Mouse (Mus musculus): ENCODE results near the gene Pkn3. TPM values are rescaled to one million over a fixed set of nuclear protein-coding genes. Genes with fewer than 3 reads are reported as not detected.

Gene Pkn3
- 10 to 100 TPM in 1 of 2 experiments, 1 to 10 TPM in 1; 4.4 to 10.5 TPM for polyA plus RNA-seq (2012; fragmentation: generic; extraction: Trizol)

GRCm38 (mm10) chr2:30077502-30078348, at the start of gene Pkn3:
Pkn3 (plus strand) TSS chr2:30077684.

DNA sequence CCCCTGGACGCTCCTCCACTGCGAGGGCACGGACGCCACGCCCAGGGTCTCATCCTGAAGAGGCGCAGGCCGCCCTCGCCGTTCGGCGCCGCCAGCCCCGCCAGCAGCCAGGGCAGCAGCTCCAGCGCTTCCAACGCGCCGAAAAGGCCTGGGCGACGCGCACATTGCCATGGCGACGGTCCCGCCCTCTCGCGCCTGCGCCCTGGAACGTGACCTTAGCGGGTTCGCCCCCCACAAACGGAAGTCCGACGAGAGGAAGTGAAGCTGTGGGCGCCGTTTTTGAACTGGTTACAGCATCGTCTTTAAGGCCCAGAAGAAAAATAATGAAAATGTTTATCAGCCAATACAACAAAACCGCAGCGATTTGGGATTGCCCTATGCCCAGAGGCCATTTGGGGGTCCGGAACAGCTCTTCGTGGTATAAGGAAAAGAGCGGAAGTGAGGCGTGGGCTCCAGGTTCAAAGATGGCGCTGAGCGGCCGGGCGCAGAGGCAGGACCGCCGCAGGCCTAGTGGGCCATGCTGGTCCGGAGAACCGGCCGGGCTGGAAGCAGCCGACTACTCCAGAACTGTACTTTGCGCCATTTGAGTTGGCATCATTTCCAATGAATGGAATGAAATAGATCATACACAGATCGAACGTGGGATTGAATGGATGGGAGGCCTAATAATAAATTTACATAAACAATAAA, 28.6 kb upstream of the Pkn3 start, which contains the start of gene Wdr34:
Wdr34 (minus strand) TSS at position 183 of the 690 bp plus-strand sequence.

GRCm38 (mm10) chr2:30057223-30057904, 20.1 kb upstream of the Pkn3 start, which contains the start of gene Set:
Set (plus strand) TSS chr2:30057378.

DNA sequence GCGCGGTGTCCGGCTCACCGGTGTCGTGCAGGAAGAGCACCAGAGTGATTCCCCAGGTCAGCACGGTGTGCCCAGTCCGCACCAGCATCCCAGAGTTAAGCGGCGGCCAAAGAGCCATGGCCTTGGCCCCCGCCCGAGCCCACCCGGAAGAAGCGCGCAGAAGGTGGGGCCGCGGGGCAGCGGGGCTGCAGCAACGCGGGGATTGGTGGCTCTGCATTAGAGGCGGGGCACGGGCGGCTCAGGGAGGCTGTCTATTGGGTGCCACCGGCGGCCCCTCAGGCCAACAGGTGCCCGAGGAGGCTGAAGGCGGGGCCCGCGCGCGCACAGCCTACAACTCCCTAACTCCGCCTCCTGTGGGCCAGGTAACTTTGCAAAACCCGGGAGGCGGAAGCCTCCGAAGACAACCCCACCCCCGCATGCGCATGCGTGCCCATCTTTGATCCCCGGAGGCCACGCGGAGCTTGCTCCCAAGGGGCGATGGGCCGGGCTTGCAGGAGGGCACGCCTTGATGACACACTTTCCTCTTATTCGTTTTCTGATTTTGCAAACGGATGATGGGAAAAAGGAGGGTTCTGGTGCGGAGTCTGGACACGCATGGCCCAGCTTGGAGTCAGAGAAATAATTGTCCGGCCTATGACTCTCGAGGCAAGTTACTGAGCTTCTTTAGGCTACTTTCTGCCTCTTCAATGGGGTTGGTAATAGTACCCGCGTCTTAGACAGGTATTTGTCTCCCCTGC, 16.2 kb downstream of the Pkn3 start, which contains the start of gene Zdhhc12:
Zdhhc12 (minus strand) TSS at position 178 of the 737 bp plus-strand sequence.

GRCm38 (mm10) chr2:30124472-30125274, 47.2 kb downstream of the Pkn3 start, which contains the start of gene Zer1:
Zer1 (minus strand) TSS chr2:30124585.

GRCm38 (mm10) chr2:30133613-30134377, 56.3 kb downstream of the Pkn3 start, which contains the start of gene Tbc1d13:
Tbc1d13 (plus strand) TSS chr2:30133746.

Other genes starting within 250 kb of the Pkn3 start
- 1 to 10 TPM in 1 of 2 experiments, under 1 TPM in 1; 0.12 to 2.1 TPM for gene Cercam, start 208.5 kb upstream of the Pkn3 start, polyA plus RNA-seq (2012; fragmentation: generic; extraction: Trizol)
- 10 to 100 TPM in 1 of 2 experiments, 1 to 10 TPM in 1; 8.9 to 31.3 TPM for gene Odf2, start 188.5 kb upstream of the Pkn3 start, polyA plus RNA-seq (2012; fragmentation: generic; extraction: Trizol)
- 10 to 100 TPM; 14.2 to 23.3 TPM for gene Gle1, start 142.3 kb upstream of the Pkn3 start, polyA plus RNA-seq (2012; fragmentation: generic; extraction: Trizol)
- gene Sptan1, start 112.1 kb upstream of the Pkn3 start, polyA plus RNA-seq (2012; fragmentation: generic; extraction: Trizol) = 100 to 1,000 TPM in 1 of 2 experiments, 10 to 100 TPM in 1; 22.2 to 162 TPM
- 10 to 100 TPM; 24.5 to 44.4 TPM for gene Wdr34, start 28.8 kb upstream of the Pkn3 start, polyA plus RNA-seq (2012; fragmentation: generic; extraction: Trizol)
- 10 to 100 TPM; 40.5 to 75.5 TPM for gene Set, start 20.3 kb upstream of the Pkn3 start, polyA plus RNA-seq (2012; fragmentation: generic; extraction: Trizol)
- 10 to 100 TPM; 14.7 to 19.7 TPM for gene Zdhhc12, start 16.0 kb downstream of the Pkn3 start, polyA plus RNA-seq (2012; fragmentation: generic; extraction: Trizol)
- 10 to 100 TPM in 1 of 2 experiments, 1 to 10 TPM in 1; 4.4 to 21.5 TPM for gene Zer1, start 46.9 kb downstream of the Pkn3 start, polyA plus RNA-seq (2012; fragmentation: generic; extraction: Trizol)
- gene Tbc1d13, start 56.1 kb downstream of the Pkn3 start, polyA plus RNA-seq (2012; fragmentation: generic; extraction: Trizol) = 10 to 100 TPM; 13.9 to 25.8 TPM
- 10 to 100 TPM; 10.4 to 13.7 TPM for gene Endog, start 93.8 kb downstream of the Pkn3 start, polyA plus RNA-seq (2012; fragmentation: generic; extraction: Trizol)
- 10 to 100 TPM; 26.1 to 26.9 TPM for gene Spout1, start 100.8 kb downstream of the Pkn3 start, polyA plus RNA-seq (2012; fragmentation: generic; extraction: Trizol)
- gene Kyat1, start 128.2 kb downstream of the Pkn3 start, polyA plus RNA-seq (2012; fragmentation: generic; extraction: Trizol) = 1 to 10 TPM; 1.1 to 5.2 TPM
- 10 to 100 TPM in 1 of 2 experiments, 1 to 10 TPM in 1; 3.1 to 16.0 TPM for gene Lrrc8a, start 160.0 kb downstream of the Pkn3 start, polyA plus RNA-seq (2012; fragmentation: generic; extraction: Trizol)
- under 1 TPM in 1 of 2 experiments, not detected in 1; 0.93 TPM for gene Gm28035, start 162.9 kb downstream of the Pkn3 start, polyA plus RNA-seq (2012; fragmentation: generic; extraction: Trizol)
- gene Phyhd1, start 188.5 kb downstream of the Pkn3 start, polyA plus RNA-seq (2012; fragmentation: generic; extraction: Trizol) = 10 to 100 TPM in 1 of 2 experiments, 1 to 10 TPM in 1; 1.5 to 68.0 TPM
- under 1 TPM in 1 of 2 experiments, not detected in 1; 0.13 TPM for gene Gm28038, start 203.4 kb downstream of the Pkn3 start, polyA plus RNA-seq (2012; fragmentation: generic; extraction: Trizol)
- gene Dolk, start 208.7 kb downstream of the Pkn3 start, polyA plus RNA-seq (2012; fragmentation: generic; extraction: Trizol) = 10 to 100 TPM; 17.9 to 22.9 TPM
- 10 to 100 TPM; 20.9 to 25.4 TPM for gene Nup188, start 208.7 kb downstream of the Pkn3 start, polyA plus RNA-seq (2012; fragmentation: generic; extraction: Trizol)